Mouse (Mus musculus): ENCODE data around the gene Adcy6. TPM values are rescaled to one million over a fixed set of nuclear protein-coding genes. Genes with fewer than 3 reads are reported as not detected.

The Adcy6 gene
- polyA plus RNA-seq, 1 experiment from 2014 or later, result 10.7 TPM

DNA sequence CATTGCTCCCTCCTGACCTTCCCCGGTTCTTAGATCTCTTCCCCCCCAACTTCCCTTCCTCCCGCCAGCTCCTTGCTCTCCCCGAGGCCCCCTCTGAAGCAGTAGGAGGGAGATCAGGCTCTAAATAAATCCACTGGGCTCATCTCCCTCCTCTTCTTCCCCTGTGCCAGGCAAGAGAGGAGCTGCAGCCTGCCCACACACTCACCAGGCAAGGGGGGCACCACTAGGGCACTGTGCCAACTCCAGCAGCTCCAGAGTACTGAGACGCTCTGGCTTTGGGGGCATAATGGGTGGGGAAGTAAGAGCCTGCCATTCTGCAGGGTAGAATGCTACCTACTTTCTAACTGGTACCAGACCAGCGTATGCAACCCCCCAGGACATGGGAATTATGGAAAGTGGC is 26.6 kb upstream of the Adcy6 start:
- no peaks in the 10 kb centered on the region for H3K9me3 ChIP-seq
- peak overlapping the region; percentile 62 for H3K4me3 ChIP-seq
- H3K9ac ChIP-seq, result peak overlapping the region; percentile 94
- H3K27ac ChIP-seq (replicated peaks), result peak overlapping the region; percentile 59
- H3K4me2 ChIP-seq, result peak overlapping the region; percentile 88
- H3K36me3 ChIP-seq, result peaks cover 28% of the 10 kb centered on the region
- H3K27me3 ChIP-seq, result peaks cover 10% of the 10 kb centered on the region
- 29% methylated on average over 5 of the region's 5 CpGs for WGBS
- peaks cover 56% of the 10 kb centered on the region for H3K4me1 ChIP-seq (replicated peaks)
- ATAC-seq (ENCODE audit: low read depth), result no peak

DNA sequence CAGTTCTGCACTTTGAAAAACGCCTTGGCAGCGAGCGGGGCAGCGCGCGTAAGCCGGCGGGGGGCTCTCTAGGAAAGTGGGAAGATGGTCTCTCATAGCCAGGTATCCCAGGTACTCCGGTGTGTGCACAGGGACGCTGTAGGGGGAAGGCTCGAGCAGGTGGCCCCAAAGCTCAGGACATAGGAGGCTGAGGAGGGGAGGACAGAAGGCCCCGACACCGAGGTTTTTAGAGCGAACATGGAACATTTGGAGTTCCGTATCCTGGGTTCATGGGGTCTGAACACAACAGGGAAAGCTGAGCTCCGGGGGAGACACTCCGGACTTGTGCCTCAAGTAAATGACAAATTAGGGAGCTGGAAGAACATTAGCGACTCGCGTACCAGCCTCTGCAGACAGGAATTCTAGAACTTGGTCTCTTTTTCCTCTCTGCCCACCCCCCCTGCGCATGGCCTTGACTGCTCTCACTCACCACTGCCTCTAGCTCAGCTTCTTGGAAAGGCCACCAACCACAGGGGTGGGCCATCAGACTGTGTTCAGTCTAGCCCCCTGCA is 25.5 kb upstream of the Adcy6 start:
- Histone ChIP-seq H3K9me3 (no peaks in the 10 kb centered on the region), H3K4me1 (replicated peaks) (peaks cover 67% of the 10 kb centered on the region), H3K4me3 (peak overlapping the region; percentile 62), H3K9ac (peak overlapping the region; percentile 94), H3K36me3 (peaks cover 16% of the 10 kb centered on the region), H3K27me3 (peaks cover 17% of the 10 kb centered on the region), H3K27ac (replicated peaks) (peak overlapping the region; percentile 96), H3K4me2 (peak overlapping the region; percentile 88)
- under 1% methylated on average over 21 of the region's 21 CpGs for WGBS
- ATAC-seq (ENCODE audit: low read depth), result peak; percentile 8; the same call in 1 of the 2 replicates

DNA sequence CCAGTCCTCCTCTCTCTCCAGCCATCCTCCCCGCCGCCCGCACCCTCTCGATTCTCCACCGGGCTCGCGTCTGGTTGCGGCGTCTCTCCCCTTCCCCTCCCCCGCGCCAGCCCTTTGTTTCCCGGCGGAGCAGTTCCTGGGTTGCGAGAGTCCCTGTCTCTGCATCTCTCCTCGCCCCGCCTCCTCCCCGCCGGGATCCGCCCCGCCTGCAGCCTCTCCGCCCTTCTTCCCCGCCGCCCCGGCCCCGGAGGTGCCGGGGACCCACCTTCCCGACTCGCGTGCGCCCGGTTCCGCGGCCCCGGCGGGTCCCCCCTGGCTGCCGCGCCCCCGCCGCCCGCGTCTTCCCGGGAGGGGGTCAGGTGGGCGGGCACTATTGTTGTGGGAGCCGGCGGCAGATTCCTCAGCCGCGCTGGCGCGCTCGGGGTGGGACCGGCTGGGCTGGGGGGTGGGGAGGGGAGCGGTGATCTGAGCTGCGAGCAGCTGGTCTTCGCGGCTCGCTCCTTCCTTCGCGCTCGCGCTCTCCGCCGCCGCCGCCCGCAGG is 24.7 kb upstream of the Adcy6 start:
- peaks cover 22% of the 10 kb centered on the region for H3K27me3 ChIP-seq
- ATAC-seq (ENCODE audit: low read depth), result peak; percentile 60
- no peaks in the 10 kb centered on the region for H3K9me3 ChIP-seq
- peaks cover 9% of the 10 kb centered on the region for H3K36me3 ChIP-seq
- peaks cover 69% of the 10 kb centered on the region for H3K4me1 ChIP-seq (replicated peaks)
- H3K4me2 ChIP-seq, result peak overlapping the region; percentile 88
- peak overlapping the region; percentile 96 for H3K27ac ChIP-seq (replicated peaks)
- peak overlapping the region; percentile 62 for H3K4me3 ChIP-seq
- WGBS, result under 1% methylated on average over 52 of the region's 65 CpGs
- peak overlapping the region; percentile 94 for H3K9ac ChIP-seq

DNA sequence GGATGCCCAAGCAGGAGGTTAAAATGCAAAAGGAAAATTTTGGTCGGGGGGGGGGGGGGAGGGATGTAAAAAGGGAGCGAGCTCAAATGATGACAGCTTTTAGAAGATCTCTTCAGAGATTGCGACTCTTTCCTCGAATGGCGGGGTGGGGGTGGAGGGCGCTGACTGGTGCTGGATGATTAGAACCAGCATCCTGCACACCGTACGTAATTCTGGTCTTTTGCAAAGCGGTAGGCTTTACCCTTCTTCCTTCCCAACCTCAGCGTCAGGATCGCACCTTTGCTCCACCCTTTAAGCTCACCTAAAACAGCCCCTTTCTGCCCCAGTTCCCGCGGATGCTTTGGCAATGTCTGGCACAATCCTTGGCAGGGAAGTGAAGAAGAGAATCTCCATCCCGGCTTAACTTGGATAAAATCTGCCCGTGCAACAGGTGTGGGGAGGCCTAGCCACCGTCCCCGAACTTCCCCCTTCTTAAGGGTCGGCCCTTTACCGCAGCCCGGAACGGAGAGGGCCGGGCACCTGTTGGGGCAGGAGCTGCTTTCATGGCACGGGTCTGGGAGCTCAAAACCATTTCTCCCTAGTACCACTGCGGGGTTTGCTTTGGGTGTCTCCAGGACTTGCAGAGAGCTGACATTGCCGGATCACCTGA is 24.1 kb upstream of the Adcy6 start:
- H3K4me3 ChIP-seq, result peak overlapping the region; percentile 62
- H3K27me3 ChIP-seq, result peaks cover 22% of the 10 kb centered on the region
- peak overlapping the region; percentile 94 for H3K9ac ChIP-seq
- H3K4me2 ChIP-seq, result peak overlapping the region; percentile 88
- peaks cover 2% of the 10 kb centered on the region; the same call in 1 of the 2 replicates for H3K36me3 ChIP-seq
- 1% methylated on average over 25 of the region's 25 CpGs for WGBS
- ATAC-seq (ENCODE audit: low read depth), result no peak
- peaks cover 76% of the 10 kb centered on the region for H3K4me1 ChIP-seq (replicated peaks)
- no peaks in the 10 kb centered on the region for H3K9me3 ChIP-seq
- H3K27ac ChIP-seq (replicated peaks), result peak overlapping the region; percentile 96

DNA sequence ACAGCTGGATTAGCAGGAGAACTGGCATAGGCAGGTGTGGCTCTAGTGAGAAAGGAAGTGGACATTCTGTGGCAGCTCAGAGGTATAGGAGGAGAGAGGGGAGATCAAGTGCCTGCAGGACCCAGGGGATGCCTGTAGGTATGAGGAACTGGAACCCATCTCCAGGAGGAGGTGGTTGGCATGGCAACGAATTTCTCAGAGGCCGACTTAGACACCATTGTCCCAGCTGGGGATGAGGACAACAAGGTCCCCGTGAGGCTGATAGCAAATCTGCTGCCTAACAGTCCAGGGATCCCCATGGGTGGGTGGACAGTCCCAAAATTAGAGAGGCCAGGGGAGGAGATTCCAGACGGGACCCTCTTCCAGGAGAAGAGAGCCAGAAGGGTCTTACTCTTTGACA is 23.0 kb upstream of the Adcy6 start:
- ATAC-seq (ENCODE audit: low read depth), result no peak
- Histone ChIP-seq H3K27ac (replicated peaks) (peak overlapping the region; percentile 96), H3K9ac (peak overlapping the region; percentile 94), H3K4me2 (peak overlapping the region; percentile 88), H3K27me3 (peaks cover 22% of the 10 kb centered on the region), H3K4me3 (peak overlapping the region; percentile 62), H3K4me1 (replicated peaks) (peaks cover 86% of the 10 kb centered on the region), H3K9me3 (no peaks in the 10 kb centered on the region), H3K36me3 (no peaks in the 10 kb centered on the region; the same call in 1 of the 2 replicates)
- WGBS, result 1% methylated on average over 4 of the region's 4 CpGs

DNA sequence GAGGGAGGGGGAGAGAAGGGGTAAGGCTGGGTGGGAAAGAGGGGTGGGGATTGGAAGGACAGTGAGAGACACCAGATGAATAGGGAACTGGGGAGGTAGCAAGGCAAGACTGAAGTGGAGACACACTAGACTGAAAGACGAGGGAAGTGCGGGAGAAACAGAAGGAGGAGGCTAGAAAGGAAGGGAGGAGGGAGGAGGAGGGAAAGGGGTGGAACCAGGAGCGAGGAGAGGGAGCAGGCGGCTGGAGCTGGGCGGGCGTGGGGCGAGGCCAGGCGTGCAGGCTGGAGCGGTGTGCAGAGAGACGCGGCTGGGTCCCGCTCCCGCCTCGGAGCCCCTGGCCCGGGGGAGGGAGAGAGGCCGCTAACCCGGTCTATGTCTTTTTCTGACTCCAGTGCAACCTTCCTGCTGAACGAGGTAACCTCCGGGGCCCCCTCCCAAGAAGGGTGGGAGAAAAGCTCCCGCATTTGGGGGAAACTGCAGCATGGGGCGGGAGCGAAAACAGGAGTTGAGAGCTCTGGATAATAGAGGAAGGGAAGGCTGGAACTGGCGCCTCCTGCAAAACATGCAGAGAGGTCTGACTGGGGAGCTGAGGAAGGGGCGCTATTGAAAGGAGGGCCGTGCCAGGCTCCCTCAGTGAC is 22.4 kb upstream of the Adcy6 start:
- H3K4me2 ChIP-seq, result peak overlapping the region; percentile 88
- H3K27me3 ChIP-seq, result peaks cover 22% of the 10 kb centered on the region
- peak overlapping the region; percentile 62 for H3K4me3 ChIP-seq
- peak; percentile 24 for ATAC-seq (ENCODE audit: low read depth)
- peak overlapping the region; percentile 94 for H3K9ac ChIP-seq
- H3K27ac ChIP-seq (replicated peaks), result peak overlapping the region; percentile 96
- H3K36me3 ChIP-seq, result no peaks in the 10 kb centered on the region; the same call in 1 of the 2 replicates
- H3K9me3 ChIP-seq, result no peaks in the 10 kb centered on the region
- WGBS, result under 1% methylated on average over 25 of the region's 25 CpGs
- peaks cover 80% of the 10 kb centered on the region for H3K4me1 ChIP-seq (replicated peaks)

DNA sequence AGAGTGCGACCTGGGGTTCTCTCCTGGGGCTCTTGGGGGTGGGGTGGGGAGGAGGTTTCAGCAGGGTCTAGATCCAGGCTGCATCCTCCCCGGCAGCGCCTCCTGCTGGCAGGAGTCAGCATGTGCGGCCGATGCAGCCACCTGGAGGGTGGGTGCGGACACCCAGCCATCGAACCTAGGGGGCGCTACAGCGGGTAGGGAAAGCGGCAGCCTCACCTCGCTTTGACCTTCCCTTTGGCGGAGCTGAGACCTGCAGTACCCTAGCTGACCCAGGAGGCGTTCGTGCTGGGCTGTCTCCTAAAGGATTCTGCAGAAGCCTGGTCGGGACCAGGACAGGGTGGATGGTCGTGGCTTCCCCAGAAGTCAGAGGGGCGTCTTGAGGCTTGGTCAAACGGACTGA is 21.6 kb upstream of the Adcy6 start:
- WGBS, result 1% methylated on average over 18 of the region's 18 CpGs
- Histone ChIP-seq H3K27me3 (peaks cover 22% of the 10 kb centered on the region), H3K4me1 (replicated peaks) (peaks cover 72% of the 10 kb centered on the region), H3K9me3 (no peaks in the 10 kb centered on the region), H3K9ac (peak overlapping the region; percentile 94), H3K4me2 (peak overlapping the region; percentile 88), H3K4me3 (peak overlapping the region; percentile 62), H3K27ac (replicated peaks) (peak overlapping the region; percentile 96; the same call in 1 of the 2 replicates), H3K36me3 (no peaks in the 10 kb centered on the region)
- ATAC-seq (ENCODE audit: low read depth), result 0 out of 2 replicates have a peak, but pooled peaks have one; percentile 3

DNA sequence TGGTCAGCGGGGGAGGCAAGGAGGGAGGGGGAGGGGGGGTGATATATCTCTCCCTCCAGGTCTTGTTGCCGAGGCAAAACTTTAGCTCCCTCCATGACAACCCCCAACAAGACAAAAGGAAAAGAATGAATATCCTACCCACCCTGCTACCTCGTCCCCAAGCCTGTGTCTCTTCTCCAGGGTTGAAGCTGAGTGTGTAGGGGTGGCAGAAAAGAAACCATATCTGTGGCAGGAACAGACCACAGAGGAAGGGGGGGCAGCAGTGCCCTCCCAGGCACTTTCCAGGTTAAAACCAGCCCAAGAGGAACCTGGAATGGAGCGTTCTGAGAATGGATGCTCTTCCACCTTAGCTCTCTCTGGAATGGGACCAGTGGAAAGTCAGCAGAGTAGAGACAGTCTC is 20.7 kb upstream of the Adcy6 start, which contains the start of gene Cacnb3:
Cacnb3 (plus strand) TSS at position 301 of the 400 bp plus-strand sequence.
- peaks cover 66% of the 10 kb centered on the region for H3K4me1 ChIP-seq (replicated peaks)
- no peaks in the 10 kb centered on the region for H3K36me3 ChIP-seq
- no peak for ATAC-seq (ENCODE audit: low read depth)
- peak within 1 kb of the TSS; percentile 96; the same call in 1 of the 2 replicates for H3K27ac ChIP-seq (replicated peaks)
- peak within 1 kb of the TSS; percentile 94 for H3K9ac ChIP-seq
- 31% methylated on average over 4 of the region's 4 CpGs for WGBS
- peaks cover 22% of the 10 kb centered on the region for H3K27me3 ChIP-seq
- no peaks in the 10 kb centered on the region for H3K9me3 ChIP-seq
- H3K4me2 ChIP-seq, result peak within 1 kb of the TSS; percentile 88
- peak within 1 kb of the TSS; percentile 62 for H3K4me3 ChIP-seq

DNA sequence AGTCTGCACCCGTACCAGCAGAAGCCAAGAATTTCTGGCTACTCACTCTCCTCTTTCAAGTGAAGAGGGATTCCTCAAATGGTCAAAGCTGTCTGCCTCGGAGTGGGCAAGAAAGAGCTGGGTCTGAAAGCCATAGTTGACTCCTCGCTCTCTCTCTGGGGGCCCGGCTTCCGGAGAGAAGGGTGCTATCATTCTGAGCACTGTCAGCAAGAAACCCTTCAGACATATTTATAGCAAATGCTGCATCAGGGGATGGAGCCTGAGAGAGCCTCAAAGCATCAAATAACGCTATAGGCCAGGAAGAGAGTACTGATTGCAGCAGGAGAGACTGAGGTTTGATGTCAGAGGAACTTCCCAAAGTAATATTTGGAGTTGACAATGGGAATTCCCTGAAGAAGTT is 19.6 kb upstream of the Adcy6 start:
- Histone ChIP-seq H3K4me2 (no peak overlapping the region), H3K36me3 (no peaks in the 10 kb centered on the region), H3K4me1 (replicated peaks) (peaks cover 62% of the 10 kb centered on the region), H3K9ac (peak overlapping the region; percentile 35), H3K27ac (replicated peaks) (peak overlapping the region; percentile 78), H3K27me3 (peaks cover 22% of the 10 kb centered on the region), H3K4me3 (no peak overlapping the region), H3K9me3 (no peaks in the 10 kb centered on the region)
- ATAC-seq (ENCODE audit: low read depth), result no peak
- 40% methylated on average over 6 of the region's 6 CpGs for WGBS

DNA sequence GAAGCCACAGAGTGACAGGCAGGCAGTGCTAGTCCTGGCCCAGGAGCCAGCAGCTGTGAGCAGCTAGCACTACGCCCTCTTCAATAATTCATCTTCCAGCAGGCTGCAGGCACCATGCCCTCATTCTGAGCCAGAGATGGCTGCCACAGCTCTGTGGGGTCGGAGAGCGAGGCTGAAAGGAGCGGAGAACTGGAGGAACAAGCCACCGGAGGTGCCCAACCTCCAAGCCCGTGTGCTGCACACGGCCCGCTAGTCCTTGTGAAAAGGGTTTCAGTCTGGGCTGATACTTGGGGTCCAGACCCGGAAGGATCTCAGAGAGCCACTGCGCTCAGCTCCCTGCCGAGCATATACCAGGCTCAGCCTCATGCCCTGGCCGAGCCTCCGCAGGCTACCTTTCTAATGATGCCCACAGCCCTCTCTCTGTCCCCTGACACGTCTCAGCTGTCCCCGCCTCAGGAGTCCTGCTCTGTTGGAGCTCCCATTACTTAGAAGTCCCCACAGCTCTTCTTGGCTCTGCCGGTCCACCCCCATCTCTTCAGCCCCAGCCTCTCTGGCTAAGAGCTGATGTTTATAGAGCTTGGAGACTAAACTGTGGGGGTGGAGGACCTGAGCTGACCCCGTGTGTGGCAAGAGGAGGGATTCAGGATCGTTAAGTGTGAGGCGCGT is 18.8 kb upstream of the Adcy6 start:
- Histone ChIP-seq H3K4me1 (replicated peaks) (peaks cover 56% of the 10 kb centered on the region), H3K27ac (replicated peaks) (peak overlapping the region; percentile 78), H3K9me3 (no peaks in the 10 kb centered on the region), H3K27me3 (peaks cover 22% of the 10 kb centered on the region), H3K4me3 (0 out of 2 replicates have a peak overlapping the region, but pooled peaks have one; percentile 1), H3K4me2 (peak overlapping the region; percentile 42), H3K36me3 (no peaks in the 10 kb centered on the region), H3K9ac (peak overlapping the region; percentile 35)
- 5% methylated on average over 20 of the region's 20 CpGs for WGBS
- peak; percentile 24 for ATAC-seq (ENCODE audit: low read depth)

DNA sequence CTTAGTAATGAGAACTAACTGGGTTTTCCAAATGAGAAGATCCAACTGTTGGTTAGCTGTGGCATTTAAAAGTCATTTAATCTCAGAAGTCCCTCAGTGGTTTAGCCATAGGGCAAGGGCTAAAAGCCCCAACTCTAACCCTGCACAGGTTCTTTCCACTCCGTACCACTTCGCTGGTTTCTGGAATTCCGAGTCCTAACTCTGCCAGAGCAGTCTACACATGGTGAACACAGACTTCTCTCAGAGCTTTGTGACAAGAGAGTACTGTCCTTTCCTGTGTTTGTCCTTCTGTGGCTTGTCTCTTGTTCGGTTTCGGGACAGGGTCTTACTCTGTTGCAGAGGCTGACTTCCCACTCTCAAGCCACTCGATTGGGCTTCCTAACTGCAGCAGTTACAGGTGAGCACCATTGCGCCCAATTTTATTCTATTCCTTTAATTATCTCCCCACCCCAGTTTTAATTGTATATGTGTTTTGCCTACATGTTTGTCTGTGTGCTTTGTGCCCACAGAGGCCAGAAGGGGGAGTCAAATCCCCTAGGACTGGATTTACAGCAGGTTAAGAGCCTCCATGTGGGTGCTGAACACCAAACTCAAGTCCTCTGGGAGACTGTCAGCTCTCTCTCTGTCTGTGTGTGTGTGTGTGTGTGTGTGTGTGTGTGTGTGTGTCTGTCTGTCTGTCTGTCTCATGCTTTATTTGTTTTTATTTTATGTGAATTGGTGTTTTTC is 16.8 kb upstream of the Adcy6 start:
- H3K27ac ChIP-seq (replicated peaks), result no peak overlapping the region
- H3K4me3 ChIP-seq, result no peak overlapping the region
- H3K9me3 ChIP-seq, result no peaks in the 10 kb centered on the region
- H3K36me3 ChIP-seq, result no peaks in the 10 kb centered on the region
- H3K9ac ChIP-seq, result no peak overlapping the region
- no peak for ATAC-seq (ENCODE audit: low read depth)
- peaks cover 13% of the 10 kb centered on the region for H3K27me3 ChIP-seq
- 78% methylated on average over 7 of the region's 7 CpGs for whole genome bisulfite sequencing
- H3K4me1 ChIP-seq (replicated peaks), result peaks cover 36% of the 10 kb centered on the region
- H3K4me2 ChIP-seq, result no peak overlapping the region
